Mouse (Mus musculus): ENCODE measurements around the gene Lrp8.

The Lrp8 gene

GRCm38 (mm10) chr4:107808655-107809054 lies 6.6 kb downstream of the Lrp8 start:
- no peak for DNase-seq (ENCODE audit: low read depth, low spot score)

- no peak for DNase-seq (ENCODE audit: low read depth, low spot score)
These were observed 8.9 kb downstream of the Lrp8 start for GRCm38 (mm10) chr4:107811006-107811405.

- no peak for DNase-seq (ENCODE audit: low read depth, low spot score)
These were observed 9.8 kb downstream of the Lrp8 start for GRCm38 (mm10) chr4:107811716-107812330.

GRCm38 (mm10) chr4:107812336-107812735 lies 10.3 kb downstream of the Lrp8 start:
- no peak for DNase-seq (ENCODE audit: low read depth, low spot score)

GRCm38 (mm10) chr4:107816459-107816858 lies 14.4 kb downstream of the Lrp8 start:
- DNase-seq (ENCODE audit: low read depth, low spot score), result no peak

GRCm38 (mm10) chr4:107817463-107817862 lies 15.4 kb downstream of the Lrp8 start:
- DNase-seq (ENCODE audit: low read depth, low spot score), result no peak

GRCm38 (mm10) chr4:107819990-107820719 lies 18.1 kb downstream of the Lrp8 start:
- peak; percentile 37 for DNase-seq (ENCODE audit: low read depth, low spot score)

- no peak for DNase-seq (ENCODE audit: low read depth, low spot score)
These were observed 19.0 kb downstream of the Lrp8 start for GRCm38 (mm10) chr4:107820856-107821619.

GRCm38 (mm10) chr4:107822936-107823411 lies 20.9 kb downstream of the Lrp8 start:
- DNase-seq (ENCODE audit: low read depth, low spot score), result no peak

- DNase-seq (ENCODE audit: low read depth, low spot score), result no peak
These were observed 21.4 kb downstream of the Lrp8 start for GRCm38 (mm10) chr4:107823511-107823910.

GRCm38 (mm10) chr4:107828727-107829218 lies 26.7 kb downstream of the Lrp8 start:
- no peak for DNase-seq (ENCODE audit: low read depth, low spot score)

- DNase-seq (ENCODE audit: low read depth, low spot score), result no peak
These were observed 27.6 kb downstream of the Lrp8 start for GRCm38 (mm10) chr4:107829675-107830074.

- DNase-seq (ENCODE audit: low read depth, low spot score), result no peak
These were observed 28.1 kb downstream of the Lrp8 start for GRCm38 (mm10) chr4:107830189-107830588.

- DNase-seq (ENCODE audit: low read depth, low spot score), result no peak
These were observed 28.8 kb downstream of the Lrp8 start for GRCm38 (mm10) chr4:107830821-107831221.

GRCm38 (mm10) chr4:107831678-107832077 lies 29.6 kb downstream of the Lrp8 start:
- DNase-seq (ENCODE audit: low read depth, low spot score), result no peak

GRCm38 (mm10) chr4:107833525-107833924 lies 31.5 kb downstream of the Lrp8 start:
- DNase-seq (ENCODE audit: low read depth, low spot score), result no peak

- no peak for DNase-seq (ENCODE audit: low read depth, low spot score)
These were observed 32.7 kb downstream of the Lrp8 start for GRCm38 (mm10) chr4:107834643-107835314.

GRCm38 (mm10) chr4:107835508-107835909 lies 33.4 kb downstream of the Lrp8 start:
- DNase-seq (ENCODE audit: low read depth, low spot score), result no peak

- no peak for DNase-seq (ENCODE audit: low read depth, low spot score)
These were observed 34.7 kb downstream of the Lrp8 start for GRCm38 (mm10) chr4:107836758-107837157.

GRCm38 (mm10) chr4:107837910-107838309 lies 35.8 kb downstream of the Lrp8 start:
- no peak for DNase-seq (ENCODE audit: low read depth, low spot score)

GRCm38 (mm10) chr4:107843687-107844086 lies 41.6 kb downstream of the Lrp8 start:
- no peak for DNase-seq (ENCODE audit: low read depth, low spot score)

GRCm38 (mm10) chr4:107844971-107845370 lies 42.9 kb downstream of the Lrp8 start:
- peak; percentile 75 for DNase-seq (ENCODE audit: low read depth, low spot score)
